Mouse (Mus musculus): ENCODE data around the gene Terb1. TPM values are rescaled to one million over a fixed set of nuclear protein-coding genes. Genes with fewer than 3 reads are reported as not detected.
A peak's percentile ranks its signal among the peaks of the same experiment; 100 is the strongest.

Gene Terb1
- total RNA-seq, 1 experiment from 2014 or later, result 0.81 TPM

DNA sequence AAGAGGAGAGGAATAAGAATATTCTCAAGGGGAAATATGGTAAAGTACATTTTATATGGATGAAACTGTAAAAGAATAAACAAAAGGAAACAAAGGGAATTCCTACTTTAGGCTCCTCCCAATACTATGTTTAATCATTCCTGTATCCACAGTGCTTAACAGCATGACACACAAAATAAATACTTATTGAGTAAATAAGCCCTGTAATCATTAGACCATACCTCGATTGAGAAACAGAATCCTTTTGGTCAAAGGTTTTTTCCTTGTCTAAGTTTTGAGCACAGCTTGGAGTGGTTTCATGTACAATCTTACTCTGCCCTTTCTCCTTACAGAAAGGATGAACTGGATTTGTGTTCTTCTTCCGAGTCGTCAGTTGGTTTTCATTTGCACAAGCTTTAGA is 37.2 kb downstream of the Terb1 start:
- ATAC-seq (ENCODE audit: extremely low read depth, insufficient number of reproducible peaks, low FRiP score, poor library complexity, severe bottlenecking), result no peak

DNA sequence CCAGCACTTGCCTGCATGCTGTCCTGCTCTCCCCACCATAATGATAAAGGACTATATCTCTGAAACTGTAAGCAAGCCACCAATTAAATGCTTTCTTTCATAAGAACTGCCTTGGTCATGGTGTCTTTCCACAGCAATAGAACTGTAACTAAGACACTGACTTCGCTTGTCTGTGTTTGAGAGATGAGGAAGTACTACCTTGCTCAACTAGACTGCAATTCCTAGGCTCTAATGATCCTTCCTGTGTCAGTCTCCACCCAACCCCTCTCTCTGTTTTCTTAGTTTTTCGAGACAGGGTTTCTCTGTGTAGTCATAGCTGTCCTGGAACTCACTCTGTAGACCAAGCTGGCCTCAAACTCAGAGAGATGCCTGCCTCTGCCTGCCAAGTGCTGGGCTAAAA is 42.2 kb downstream of the Terb1 start:
- no peak for ATAC-seq (ENCODE audit: extremely low read depth, insufficient number of reproducible peaks, low FRiP score, poor library complexity, severe bottlenecking)

DNA sequence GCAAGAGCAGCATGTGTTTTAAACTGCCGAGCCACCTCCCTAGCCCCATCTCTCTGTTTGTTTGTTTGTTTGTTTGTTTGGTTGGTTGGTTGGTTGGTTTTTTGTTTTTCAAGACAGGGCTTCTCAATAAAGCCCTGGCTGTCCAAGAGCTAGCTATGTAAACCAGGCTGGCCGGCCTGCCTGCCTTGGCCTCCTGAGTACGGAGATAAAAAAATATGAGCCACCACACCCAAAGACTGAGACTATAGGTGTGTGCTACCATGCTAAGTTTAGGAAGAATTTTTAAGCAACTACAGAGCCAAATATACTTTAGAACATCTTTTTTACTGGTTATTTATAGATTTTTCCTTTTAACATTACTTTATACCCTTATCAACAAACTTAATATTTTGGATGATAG is 57.5 kb downstream of the Terb1 start:
- no peak for ATAC-seq (ENCODE audit: extremely low read depth, insufficient number of reproducible peaks, low FRiP score, poor library complexity, severe bottlenecking)

DNA sequence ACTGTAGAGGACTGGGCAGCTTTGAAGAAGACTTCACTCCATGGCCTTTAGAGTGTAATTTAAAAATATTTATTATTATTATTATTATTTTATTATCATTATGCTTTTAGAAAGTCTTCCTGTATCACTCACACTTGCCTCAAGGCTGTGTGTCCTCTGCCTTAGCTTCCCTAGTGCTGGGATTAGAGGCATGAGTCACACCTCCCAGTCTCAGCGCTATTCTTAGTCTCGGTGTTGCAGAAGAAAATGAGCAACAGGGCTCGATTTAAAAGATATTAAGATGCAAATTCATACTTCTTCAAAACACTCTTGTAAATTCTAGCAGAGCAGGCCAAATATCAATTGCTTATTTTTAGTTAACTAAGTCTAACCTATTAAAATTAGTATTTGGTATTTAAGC is 60.9 kb downstream of the Terb1 start:
- ATAC-seq (ENCODE audit: extremely low read depth, insufficient number of reproducible peaks, low FRiP score, poor library complexity, severe bottlenecking), result no peak

DNA sequence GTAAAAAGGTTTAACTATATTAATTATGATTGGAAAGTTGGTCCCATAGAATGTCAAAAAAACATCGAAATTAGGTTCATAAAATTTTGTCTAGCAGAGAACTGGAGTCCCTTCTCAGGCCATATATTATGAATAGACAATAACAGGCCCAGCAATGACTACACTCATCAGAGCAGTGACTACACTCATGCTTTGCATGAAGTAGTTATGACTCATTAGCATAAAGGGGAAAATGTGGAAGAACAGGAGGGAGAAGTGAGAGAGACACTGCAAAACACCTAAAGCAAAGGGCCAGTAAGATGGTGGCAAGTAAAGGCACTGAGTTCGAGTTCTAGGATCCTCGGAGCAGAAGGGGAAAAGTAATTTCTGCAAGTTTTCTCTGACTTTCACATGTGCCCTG is 63.7 kb downstream of the Terb1 start:
- no peak for ATAC-seq (ENCODE audit: extremely low read depth, insufficient number of reproducible peaks, low FRiP score, poor library complexity, severe bottlenecking)

DNA sequence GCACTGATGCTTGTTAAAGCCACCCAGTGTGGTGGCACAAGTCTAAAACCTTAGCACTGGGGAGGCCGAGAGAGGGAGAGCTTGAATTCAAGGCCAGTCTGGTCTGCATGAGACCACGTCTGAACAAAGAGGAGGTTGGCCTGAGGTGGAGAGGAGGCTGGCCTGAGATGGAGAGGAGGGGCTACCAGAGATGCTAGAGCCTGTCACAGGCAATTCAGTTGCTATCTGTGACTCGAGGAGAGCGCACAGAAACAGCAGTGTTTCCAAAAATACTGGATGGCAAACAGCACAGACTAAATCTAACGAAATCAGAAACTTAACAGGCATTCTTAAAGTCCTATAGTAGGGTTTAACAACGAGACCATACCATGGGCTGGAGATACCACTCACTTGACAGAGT is 64.5 kb downstream of the Terb1 start:
- no peak for ATAC-seq (ENCODE audit: extremely low read depth, insufficient number of reproducible peaks, low FRiP score, poor library complexity, severe bottlenecking)

DNA sequence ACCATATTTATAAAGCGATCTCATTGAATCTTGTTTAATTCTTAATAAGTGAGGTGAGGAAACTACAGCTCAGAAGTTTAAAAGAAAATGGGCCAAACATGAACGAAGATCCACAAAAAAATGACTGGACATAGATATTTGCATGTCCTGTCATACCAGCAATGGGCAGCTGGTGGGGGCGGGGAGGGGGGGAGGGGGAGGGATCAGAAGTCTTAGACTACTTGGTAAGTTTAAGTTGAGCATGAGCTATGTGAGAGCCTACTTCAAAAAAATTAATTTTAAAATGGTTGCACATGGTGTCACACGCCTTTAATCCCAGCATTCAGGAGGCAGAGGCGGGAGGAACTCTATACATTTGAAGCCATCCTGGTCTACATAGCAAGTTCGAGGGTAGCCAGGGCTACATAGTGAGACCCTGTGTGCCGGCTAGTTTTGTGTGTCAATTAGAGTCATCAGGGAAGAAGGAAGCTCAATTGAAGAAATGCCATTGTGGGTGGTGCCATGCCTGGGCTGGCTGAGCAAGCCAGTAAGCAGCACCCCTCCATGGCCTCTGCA is 66.5 kb downstream of the Terb1 start:
- no peak for ATAC-seq (ENCODE audit: extremely low read depth, insufficient number of reproducible peaks, low FRiP score, poor library complexity, severe bottlenecking)

GRCm38 (mm10) chr8:104442299-104443124 is 67.2 kb downstream of the Terb1 start, which contains the start of gene Dync1li2:
Dync1li2 (minus strand) TSS chr8:104443047.
- peak; percentile 89 for ATAC-seq (ENCODE audit: extremely low read depth, insufficient number of reproducible peaks, low FRiP score, poor library complexity, severe bottlenecking)

DNA sequence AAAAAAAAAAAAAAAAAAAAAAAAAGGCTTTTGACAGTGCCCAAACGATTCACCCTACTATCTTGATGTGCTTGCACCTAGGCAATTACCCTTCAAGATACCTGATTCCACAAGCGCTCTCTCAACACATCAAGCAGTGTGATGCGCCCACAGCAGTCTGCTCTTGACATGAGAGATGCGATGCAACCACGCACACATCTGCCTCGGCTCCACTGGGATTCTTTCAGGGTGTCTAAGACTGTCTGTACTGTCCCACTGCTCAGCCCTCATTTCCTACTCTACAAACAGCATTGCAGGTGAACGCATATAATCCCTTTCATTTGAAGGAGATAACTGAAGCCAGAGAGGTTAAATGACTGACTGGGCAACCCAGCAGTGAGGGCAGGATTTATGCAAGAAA is 68.1 kb downstream of the Terb1 start:
- no peak for ATAC-seq (ENCODE audit: extremely low read depth, insufficient number of reproducible peaks, low FRiP score, poor library complexity, severe bottlenecking)

DNA sequence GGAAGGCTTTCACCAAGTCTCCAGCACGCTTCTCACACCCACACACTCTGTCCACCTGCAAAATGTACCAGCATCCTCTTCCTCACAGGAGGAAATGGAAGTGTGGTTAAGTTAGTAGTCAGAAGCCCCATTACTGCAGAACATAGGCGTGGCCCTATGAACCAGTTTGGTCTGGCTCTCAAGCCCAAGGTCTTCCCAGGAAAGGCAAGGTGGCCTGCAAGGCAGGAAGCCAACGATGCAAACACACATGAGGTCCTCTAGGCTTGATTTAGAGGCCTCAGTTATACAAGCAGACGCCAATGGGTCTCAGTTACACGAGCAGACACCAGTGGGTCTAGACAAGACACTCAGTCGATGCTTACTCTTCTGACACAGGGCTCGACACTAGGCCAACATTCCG is 70.2 kb downstream of the Terb1 start:
- ATAC-seq (ENCODE audit: extremely low read depth, insufficient number of reproducible peaks, low FRiP score, poor library complexity, severe bottlenecking), result no peak

GRCm38 (mm10) chr8:104437494-104438135 is 72.1 kb downstream of the Terb1 start:
- no peak for ATAC-seq (ENCODE audit: extremely low read depth, insufficient number of reproducible peaks, low FRiP score, poor library complexity, severe bottlenecking)

- no peak for ATAC-seq (ENCODE audit: extremely low read depth, insufficient number of reproducible peaks, low FRiP score, poor library complexity, severe bottlenecking)
Observed at GRCm38 (mm10) chr8:104436591-104436990, 73.1 kb downstream of the Terb1 start.

DNA sequence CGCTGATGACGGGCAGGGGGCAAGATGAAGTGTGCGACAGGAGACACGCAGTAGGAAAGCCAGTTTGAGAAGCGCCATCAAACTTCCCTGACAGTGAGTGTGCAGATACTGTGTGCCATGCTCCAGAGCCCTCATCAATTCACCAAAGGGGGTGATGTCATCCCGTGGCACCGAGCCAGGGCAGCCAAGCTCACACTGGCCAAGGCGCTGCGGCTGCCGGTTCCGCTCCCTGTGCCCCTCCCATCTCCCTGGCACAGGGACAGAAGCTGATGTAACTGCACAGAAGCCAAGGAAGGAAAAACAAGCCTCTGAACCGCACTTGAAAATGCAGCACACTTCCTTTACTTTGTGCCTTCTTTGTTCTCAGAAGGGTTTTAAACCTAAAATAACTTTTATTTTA is 73.7 kb downstream of the Terb1 start:
- ATAC-seq (ENCODE audit: extremely low read depth, insufficient number of reproducible peaks, low FRiP score, poor library complexity, severe bottlenecking), result peak; percentile 88

- no peak for ATAC-seq (ENCODE audit: extremely low read depth, insufficient number of reproducible peaks, low FRiP score, poor library complexity, severe bottlenecking)
Observed at GRCm38 (mm10) chr8:104434826-104435354, 74.8 kb downstream of the Terb1 start.

- no peak for ATAC-seq (ENCODE audit: extremely low read depth, insufficient number of reproducible peaks, low FRiP score, poor library complexity, severe bottlenecking)
Observed at GRCm38 (mm10) chr8:104434275-104434674, 75.4 kb downstream of the Terb1 start.

DNA sequence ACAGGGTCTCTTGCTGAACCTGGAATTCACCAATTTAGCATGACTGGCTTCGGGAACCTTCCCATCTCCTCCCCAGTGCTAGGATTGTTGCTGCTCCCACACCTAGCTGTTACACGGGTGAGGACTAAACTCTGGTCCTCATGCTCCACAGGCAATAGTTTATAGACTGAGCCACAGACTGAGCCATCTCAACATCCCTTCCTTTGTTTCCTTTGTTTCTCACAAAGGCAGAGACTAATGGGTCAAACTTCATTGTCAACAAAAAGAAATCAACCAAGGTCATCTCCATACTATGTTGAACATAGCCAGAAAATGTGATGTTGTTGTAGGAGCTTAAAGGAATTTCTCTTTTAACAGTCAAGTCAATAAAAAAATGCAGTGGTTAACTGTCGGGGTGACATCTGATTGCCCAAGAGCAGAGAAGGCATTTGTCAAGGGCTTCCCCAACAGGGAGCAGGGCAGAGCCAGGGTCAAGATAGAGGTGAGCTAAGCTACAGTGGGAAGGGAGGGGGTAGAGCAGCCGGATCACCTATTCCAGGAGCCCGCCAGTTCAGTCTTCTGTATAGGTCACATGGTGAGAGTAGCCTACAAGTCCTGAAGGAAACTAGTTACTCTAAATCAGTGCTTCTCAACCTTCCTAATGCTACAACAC is 76.4 kb downstream of the Terb1 start:
- ATAC-seq (ENCODE audit: extremely low read depth, insufficient number of reproducible peaks, low FRiP score, poor library complexity, severe bottlenecking), result no peak

GRCm38 (mm10) chr8:104432656-104433055 is 77.1 kb downstream of the Terb1 start:
- ATAC-seq (ENCODE audit: extremely low read depth, insufficient number of reproducible peaks, low FRiP score, poor library complexity, severe bottlenecking), result no peak

DNA sequence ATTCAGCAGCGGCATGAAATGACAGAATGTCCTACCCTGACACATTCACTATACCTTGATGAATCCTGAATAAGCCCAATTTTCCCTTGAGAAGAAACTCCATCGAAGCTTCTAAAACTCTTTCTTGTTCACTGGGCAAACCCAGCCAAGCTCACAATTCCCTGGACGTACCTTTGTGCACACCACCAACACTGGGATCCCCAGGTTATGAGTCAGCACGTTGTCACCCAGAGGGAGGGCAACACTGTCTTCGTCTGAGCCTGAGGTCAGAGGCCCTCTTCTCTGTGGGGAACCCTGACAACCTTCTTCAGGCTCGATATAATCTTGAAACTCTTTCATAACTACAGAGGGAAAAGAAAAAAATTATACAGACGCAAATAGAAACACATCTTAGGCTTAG is 79.5 kb downstream of the Terb1 start:
- ATAC-seq (ENCODE audit: extremely low read depth, insufficient number of reproducible peaks, low FRiP score, poor library complexity, severe bottlenecking), result no peak

DNA sequence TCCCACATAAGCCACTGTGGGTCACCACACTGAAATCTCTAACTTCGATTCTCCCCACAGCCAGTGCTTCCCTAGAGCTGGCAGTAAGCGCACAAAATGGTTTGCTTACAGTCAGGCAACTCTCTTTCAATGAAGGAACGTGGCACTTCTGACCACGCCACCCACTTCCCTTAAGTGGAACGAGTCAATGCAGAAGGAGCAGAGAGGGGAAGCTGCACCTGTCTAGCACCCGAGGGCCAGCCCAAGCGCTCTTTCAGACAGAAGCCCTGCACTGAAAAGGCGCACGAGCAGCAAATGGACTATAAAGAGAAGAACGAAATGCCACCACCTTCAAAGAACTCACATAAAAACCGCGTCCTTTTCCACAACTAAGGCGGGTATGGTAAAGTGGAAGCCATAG is 82.0 kb downstream of the Terb1 start:
- no peak for ATAC-seq (ENCODE audit: extremely low read depth, insufficient number of reproducible peaks, low FRiP score, poor library complexity, severe bottlenecking)

GRCm38 (mm10) chr8:104422313-104422712 is 87.4 kb downstream of the Terb1 start:
- no peak for ATAC-seq (ENCODE audit: extremely low read depth, insufficient number of reproducible peaks, low FRiP score, poor library complexity, severe bottlenecking)
